Mouse (Mus musculus) left cerebral cortex, adult 2 months (tissue): Measurements from ENCODE around the gene Surf4. TPM values are rescaled to one million over a fixed set of nuclear protein-coding genes. Genes with fewer than 3 reads are reported as not detected.

Source experiments
- DNase-seq, 2 experiments: peaks; one replicate each; pipeline ENCODE4 v3.0.0; 2021 to 2022; ENCODE audit warnings: low spot score in 2 of 2, mixed read lengths in 1 of 2; ENCODE audit errors: extremely low spot score in 1 of 2
- H3K27ac ChIP-seq: fragments of 200-600 bp; 2 replicates; pipeline ENCODE4 v1.8.1; 2022
- H3K4me3 ChIP-seq: fragments of 200-600 bp; 2 replicates; pipeline ENCODE4 v1.8.1; 2022
- CTCF ChIP-seq: fragments of 200-600 bp; IDR thresholded peaks from 2 replicates; pipeline ENCODE4 v1.8.1; 2022; ENCODE audit warnings: antibody characterized with exemption, mild to moderate bottlenecking, moderate library complexity
- intact Hi-C: fragments of 180-260 bp; cut with DNase I; formaldehyde crosslinking; loops from one replicate; pipeline ENCODE4 v1.15.1; 2025
- total RNA-seq, 2 experiments: library from RNA; stranded (reverse); gene quantifications; 2 replicates each; pipeline ENCODE4 v1.2.3; 2021

Surf4 gene
- total RNA-seq, 2 experiments from 2014 or later: 46.6 to 50.0 TPM

DNA sequence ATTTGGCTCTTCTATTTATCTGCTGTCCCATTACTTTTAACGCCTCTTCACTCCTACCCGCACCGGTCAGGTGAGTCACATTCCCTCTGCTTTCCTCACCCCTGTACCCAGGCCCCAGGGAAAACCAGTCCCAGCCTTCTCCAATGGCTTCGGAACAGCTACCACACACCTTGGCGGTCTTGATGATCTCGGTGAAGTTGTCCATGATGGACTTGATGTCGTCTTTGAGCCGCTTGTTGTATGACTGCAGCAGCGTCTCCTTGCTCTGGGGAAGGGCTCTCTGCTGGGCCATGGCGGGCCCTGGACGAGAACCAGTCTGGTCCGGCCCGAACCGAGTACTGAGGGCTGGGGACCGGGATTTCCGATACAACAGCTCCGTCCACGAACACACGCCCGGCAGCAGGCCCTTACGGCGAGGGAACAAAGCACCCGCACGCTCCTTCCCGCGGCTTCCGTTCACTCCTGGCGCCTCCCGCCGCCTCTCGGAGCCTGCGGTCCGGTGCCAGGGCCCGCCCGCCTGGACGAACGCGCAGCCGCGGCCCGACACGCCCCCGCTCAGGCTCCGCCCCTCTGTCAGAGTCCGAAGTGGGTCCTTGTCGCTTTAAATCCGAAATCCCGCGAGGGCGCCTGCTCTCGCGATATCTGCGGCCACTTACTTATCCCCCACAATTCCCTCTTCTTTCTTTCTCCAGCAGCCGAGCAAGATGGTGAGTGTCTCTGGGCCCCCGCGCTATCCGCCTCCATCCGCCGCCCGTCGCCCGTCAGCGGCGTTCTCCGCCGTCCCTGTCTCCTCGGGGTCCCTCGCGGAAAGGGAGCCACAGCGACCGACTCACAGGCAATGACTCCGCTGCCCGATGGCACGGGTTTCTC, 23.4 kb downstream of the Surf4 start, which contains the start of the genes Med22 and Rpl7a:
Gene Med22, minus strand, starts transcription at position 554 of the 870 bp plus-strand sequence.
Gene Rpl7a, plus strand, starts transcription at position 641 of the 870 bp plus-strand sequence.
- intact Hi-C loops: loop anchor here (1.0 to 10.0 kb wide), 2 partner anchors 23 to 114 kb away; partner anchors contain the start of genes Slc2a6 and Surf4

DNA sequence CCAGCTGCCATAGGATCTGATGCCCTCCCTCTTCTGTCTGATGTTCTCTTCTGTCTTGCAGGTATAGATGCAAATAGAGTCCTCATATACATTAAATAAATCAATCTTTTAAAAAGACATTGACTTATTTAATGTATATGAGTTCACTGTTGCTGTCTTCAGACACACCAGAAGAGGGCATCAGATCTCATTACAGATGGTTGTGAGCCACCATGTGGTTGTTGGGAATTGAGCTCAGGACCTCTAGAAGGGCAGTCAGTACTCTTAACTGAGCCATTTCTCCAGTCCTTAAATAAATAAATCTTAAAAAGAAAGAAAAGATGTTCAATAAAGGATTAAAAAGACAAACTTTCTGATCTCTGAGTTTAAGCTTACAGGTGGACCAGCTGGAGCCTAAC, 24.3 kb downstream of the Surf4 start:
- peak; percentile 38 for TF ChIP-seq CTCF
- no peak for DNase-seq
- intact Hi-C loops: loop anchor here (10.0 kb wide), 1 partner anchor 535 kb away; the partner anchor contains the start of gene Brd3os
- Histone ChIP-seq H3K4me3 (peak overlapping the region; percentile 93), H3K27ac (0 out of 2 replicates have a peak overlapping the region, but pooled peaks have one; percentile 80)

More for the DNA sequence above, 23.4 kb downstream of the Surf4 start, which contains the start of the genes Med22 and Rpl7a:
- Histone ChIP-seq H3K27ac (peak within 1 kb of the TSS; percentile 89), H3K4me3 (peak within 1 kb of the TSS; percentile 93)
- TF ChIP-seq CTCF: no peak
- peak; percentile 100 for DNase-seq

DNA sequence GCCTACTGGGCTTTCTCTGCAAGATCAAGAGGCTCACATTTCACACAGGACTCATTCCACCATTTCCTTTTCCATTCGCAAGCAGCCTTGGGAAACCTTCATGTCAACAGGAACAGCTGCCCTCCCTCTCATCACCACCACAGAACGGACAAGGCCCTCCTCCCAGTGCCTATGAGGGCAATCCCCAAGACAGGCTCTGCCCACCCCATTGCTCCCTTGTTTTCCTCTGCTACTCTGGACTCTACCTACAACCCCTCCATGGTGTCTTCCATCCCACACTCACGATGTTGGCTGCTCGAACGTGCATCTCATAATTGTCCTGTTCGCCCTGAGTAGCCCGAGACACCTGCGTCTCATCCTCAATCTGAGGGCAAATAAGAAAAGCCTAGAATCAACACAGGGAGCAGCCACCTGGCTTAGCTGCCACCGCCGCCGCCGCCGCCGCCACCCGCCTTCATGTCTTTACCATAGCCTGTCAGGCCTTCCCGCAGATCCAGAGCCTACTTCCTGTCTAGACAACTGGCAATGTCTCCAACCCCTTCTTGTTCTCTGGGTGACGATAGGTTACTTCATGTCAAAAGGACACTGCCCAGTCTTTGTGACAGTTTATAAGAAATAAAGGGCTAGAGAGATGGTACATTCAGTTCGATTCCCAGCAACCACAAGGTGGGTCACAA, 24.9 kb downstream of the Surf4 start:
- DNase-seq: peak in 1 of 2 experiments; percentile 10
- Histone ChIP-seq H3K4me3 (no peak overlapping the region), H3K27ac (no peak overlapping the region)
- TF ChIP-seq CTCF: no peak
- intact Hi-C loops: loop anchor here (10.0 kb wide), 1 partner anchor 536 kb away; the partner anchor contains the start of gene Brd3os

DNA sequence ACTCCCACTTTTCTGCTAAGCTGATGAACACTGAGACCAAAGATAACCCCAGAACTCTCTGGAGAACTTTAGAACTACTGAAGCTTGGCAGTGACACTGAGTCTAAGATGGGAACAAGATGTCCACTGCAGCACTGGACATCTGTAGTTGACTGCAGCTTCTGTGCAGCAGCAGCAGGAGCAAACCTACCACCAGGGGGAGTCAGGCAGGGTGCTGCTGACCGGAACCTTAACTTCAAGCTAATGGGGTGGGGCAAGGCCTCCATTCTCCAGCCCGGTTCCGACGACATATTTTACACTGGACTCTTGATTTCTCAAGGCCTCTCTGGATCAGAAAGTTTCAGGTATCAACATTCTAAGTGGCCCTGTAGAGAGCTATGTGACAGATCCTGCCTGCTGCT, 26.6 kb downstream of the Surf4 start:
- TF ChIP-seq CTCF: peak; percentile 63
- Histone ChIP-seq H3K27ac (no peak overlapping the region), H3K4me3 (no peak overlapping the region)
- DNase-seq: peak in 1 of 2 experiments; percentile 11
- intact Hi-C loops: loop anchor here (10.0 kb wide), 1 partner anchor 538 kb away; the partner anchor contains the start of gene Brd3os

DNA sequence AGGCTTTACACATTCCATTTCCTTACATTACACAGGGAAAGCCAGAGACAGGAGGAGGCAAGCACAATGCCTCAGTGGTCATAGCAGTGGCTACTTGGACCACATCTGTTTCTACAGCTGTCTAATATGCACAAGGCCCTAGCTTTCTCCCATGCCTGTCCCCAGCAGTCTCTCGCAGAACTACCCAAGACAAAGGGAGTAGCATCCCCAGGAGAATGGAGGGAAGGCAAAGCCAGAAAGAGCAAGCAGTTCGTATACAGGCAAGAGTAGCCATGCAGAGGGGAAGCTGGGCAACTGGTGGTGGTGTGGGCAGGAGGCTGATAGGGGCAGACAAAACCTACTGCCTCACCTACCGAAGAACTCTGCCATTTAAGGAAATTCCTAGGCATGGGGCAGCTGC, 27.3 kb downstream of the Surf4 start:
- peak in 1 of 2 experiments; percentile 5 for DNase-seq
- H3K27ac ChIP-seq: no peak overlapping the region
- no peak overlapping the region for H3K4me3 ChIP-seq
- no peak for TF ChIP-seq CTCF
- intact Hi-C loops: loop anchor here (10.0 kb wide), 1 partner anchor 538 kb away; the partner anchor contains the start of gene Brd3os

DNA sequence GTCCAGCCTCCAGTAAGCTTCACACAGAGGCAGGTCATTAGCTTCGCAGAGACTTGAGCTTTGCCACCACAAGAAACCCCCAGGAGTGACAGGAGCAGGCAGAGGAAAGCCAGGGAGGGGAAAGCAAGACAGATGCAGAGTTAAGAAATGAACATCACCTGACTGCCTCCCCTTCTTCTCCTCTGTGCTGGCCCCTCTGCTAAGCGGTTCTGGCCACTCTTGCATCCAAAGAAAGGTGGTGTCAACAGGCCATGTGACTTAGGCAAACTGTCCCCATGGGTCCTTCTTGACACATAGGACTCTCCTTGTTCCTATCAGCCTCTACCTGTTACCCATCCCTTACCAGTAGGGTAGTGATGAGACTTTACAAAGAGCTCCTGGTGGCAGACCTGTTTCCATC, 27.8 kb downstream of the Surf4 start:
- no peak overlapping the region for H3K27ac ChIP-seq
- H3K4me3 ChIP-seq: no peak overlapping the region
- DNase-seq: no peak
- intact Hi-C loops: loop anchor here (10.0 kb wide), 1 partner anchor 539 kb away; the partner anchor contains the start of gene Brd3os
- TF ChIP-seq CTCF: no peak

DNA sequence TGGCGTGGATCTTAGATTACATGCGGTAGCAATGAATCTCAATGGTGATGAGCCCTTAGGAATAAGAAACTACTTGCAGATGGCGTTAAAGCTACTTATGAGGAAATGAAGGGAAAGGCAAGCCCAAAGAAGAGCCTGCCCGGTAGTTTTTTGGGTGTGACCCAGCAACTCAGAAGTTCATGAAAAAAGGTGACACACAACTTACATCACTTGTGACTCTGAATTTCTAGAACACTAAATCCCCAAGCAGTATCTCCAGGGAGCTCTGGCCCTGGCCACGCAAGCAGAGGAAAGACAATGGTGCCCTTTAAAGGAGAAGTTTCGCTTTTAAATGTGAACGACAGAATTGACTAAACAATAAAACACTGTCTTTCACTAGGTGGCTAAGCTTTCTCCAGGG, 30.4 kb downstream of the Surf4 start:
- H3K4me3 ChIP-seq: peak overlapping the region; percentile 71
- DNase-seq: no peak
- peak overlapping the region; percentile 93 for H3K27ac ChIP-seq
- intact Hi-C loops: loop anchor here (5.0 to 10.0 kb wide), 2 partner anchors 456 to 541 kb away; partner anchors contain the start of genes Brd3os and Sec16a
- TF ChIP-seq CTCF: no peak

DNA sequence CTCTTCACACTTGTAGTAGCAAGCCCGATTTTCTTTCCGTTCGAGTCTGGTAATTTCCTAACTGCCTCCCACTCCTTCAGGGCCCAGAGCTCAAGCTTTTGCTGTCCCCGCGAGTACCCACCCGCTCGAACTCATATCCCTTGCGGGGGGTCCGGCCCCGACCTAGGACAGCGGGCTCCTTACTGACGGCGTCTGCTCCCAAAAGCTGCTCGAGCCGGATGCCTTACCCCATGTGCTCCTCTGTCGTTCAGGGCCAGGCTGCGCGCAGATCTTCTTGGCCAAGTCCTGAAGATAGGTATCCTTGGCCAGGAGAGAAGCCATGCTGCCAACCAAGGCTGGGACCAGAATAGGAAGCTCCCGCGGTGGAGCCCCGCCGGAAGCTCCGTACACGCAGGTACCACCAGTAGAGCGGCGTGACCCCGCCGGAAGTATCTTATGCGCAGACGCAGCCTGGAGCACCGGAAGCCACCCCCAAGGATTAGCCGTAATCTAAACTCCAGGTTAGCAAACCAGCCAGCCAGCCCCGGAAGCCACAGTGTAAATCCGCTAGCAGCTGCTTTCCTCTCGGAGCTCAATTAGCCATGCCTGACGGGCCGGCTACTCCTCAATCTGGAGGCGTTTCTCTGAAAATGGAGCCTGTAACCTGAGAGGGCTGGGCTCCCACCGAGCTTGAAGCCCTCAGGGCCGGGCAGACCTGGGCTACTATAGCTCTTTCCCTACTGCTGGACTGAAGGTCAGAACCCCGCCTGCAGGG, 31.1 kb downstream of the Surf4 start, which contains the start of gene Surf6:
Gene Surf6, minus strand, starts transcription at position 413 of the 754 bp plus-strand sequence.
- intact Hi-C loops: loop anchor here (1.0 to 10.0 kb wide), 3 partner anchors 62 to 542 kb away; partner anchors contain the start of genes Brd3os, Rexo4 and Sec16a

DNA sequence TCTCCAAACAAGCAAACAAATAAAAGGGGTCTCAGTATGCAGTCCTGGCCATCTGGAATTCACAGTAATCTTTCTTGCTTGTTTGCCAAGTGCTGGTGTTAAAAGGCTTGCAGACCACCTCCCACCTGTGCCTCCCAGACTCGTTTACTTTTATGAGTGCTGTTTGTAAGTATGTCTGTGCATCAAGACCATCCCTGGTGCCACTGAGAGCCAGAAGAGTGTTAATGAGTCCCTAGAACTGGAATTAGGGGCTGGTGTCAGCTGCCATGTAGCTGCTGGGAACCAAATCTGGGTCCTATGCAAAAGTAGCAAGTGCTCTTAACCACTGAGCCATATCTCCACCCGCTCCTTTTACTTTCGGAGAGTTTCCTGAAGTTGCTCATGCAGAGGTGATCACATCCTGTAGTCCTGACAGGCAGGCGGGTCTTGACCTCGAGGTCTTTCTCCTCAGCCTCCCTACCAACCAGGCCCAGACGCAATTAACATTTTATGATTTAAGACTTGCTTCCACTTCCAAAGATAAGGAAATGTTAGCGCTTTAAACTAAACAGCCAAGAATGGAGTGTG, 31.8 kb downstream of the Surf4 start:
- intact Hi-C loops: loop anchor here (1.0 to 10.0 kb wide), 3 partner anchors 62 to 543 kb away; partner anchors contain the start of genes Brd3os, Rexo4 and Sec16a
- no peak for TF ChIP-seq CTCF
- DNase-seq: no peak
- Histone ChIP-seq H3K4me3 (peak overlapping the region; percentile 71), H3K27ac (peak overlapping the region; percentile 93; the same call in 1 of the 2 replicates)

More for the DNA sequence above, 31.1 kb downstream of the Surf4 start, which contains the start of gene Surf6:
- TF ChIP-seq CTCF: no peak
- peak within 1 kb of the TSS; percentile 71 for H3K4me3 ChIP-seq
- peak within 1 kb of the TSS; percentile 93 for H3K27ac ChIP-seq
- DNase-seq: peak; percentile 93 to 95

DNA sequence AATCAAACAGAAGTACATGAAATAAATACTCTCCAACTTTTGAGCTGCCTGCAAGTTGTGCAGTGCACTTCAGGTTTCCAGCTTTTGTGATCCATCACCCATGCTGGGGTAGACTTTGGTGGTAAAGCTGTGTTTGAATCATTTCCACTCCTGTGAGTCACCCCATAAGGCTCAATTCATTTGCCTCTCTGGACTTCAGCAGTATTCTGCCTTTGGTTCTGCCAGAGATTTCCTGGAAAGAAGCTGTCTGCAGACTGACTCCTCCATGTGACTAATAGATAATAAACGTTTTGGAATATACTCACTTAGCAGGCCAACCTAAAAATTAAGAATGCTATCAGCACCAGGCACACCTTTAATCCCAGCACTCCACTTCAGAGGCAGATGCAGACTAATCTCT, 33.0 kb downstream of the Surf4 start:
- Histone ChIP-seq H3K4me3 (no peak overlapping the region), H3K27ac (no peak overlapping the region)
- TF ChIP-seq CTCF: no peak
- intact Hi-C loops: loop anchor here (5.0 to 10.0 kb wide), 2 partner anchors 453 to 544 kb away; partner anchors contain the start of genes Brd3os and Sec16a
- DNase-seq: no peak
